Mouse (Mus musculus) liver, adult 2 months (tissue): Measurements from ENCODE around the gene Opa3.

Experiments
- CTCF ChIP-seq: fragments of 200-500 bp; IDR thresholded peaks from 2 replicates; pipeline ENCODE4 v1.5.1; 2011; ENCODE audit warnings: low read depth, low read length, control low read depth
- POLR2A ChIP-seq: fragments of 200-500 bp; IDR thresholded peaks from 2 replicates; pipeline ENCODE4 v1.6.1; 2011; ENCODE audit warnings: low read length, control low read depth; ENCODE audit not compliant: insufficient read depth; ENCODE audit errors: extremely low read depth

GRCm38 (mm10) chr7:19245083-19245482 is 16.9 kb downstream of the Opa3 start:
- TF ChIP-seq CTCF (no peak), POLR2A (no peak)
